Mouse (Mus musculus): ENCODE measurements around the gene Kctd11. TPM values are rescaled to one million over a fixed set of nuclear protein-coding genes. Genes with fewer than 3 reads are reported as not detected.

Gene Kctd11
- polyA plus RNA-seq, 1 experiment from 2014 or later, result 3.7 TPM

GRCm38 (mm10) chr11:69894671-69895070, 13.5 kb upstream of the Kctd11 start:
- ATAC-seq (ENCODE audit: insufficient number of reproducible peaks, insufficient read depth, low FRiP score, low TSS enrichment, low read depth), result no peak
- no peaks in the 10 kb centered on the region for H3K27me3 ChIP-seq
- 72% methylated on average over 5 of the region's 5 CpGs for WGBS

DNA sequence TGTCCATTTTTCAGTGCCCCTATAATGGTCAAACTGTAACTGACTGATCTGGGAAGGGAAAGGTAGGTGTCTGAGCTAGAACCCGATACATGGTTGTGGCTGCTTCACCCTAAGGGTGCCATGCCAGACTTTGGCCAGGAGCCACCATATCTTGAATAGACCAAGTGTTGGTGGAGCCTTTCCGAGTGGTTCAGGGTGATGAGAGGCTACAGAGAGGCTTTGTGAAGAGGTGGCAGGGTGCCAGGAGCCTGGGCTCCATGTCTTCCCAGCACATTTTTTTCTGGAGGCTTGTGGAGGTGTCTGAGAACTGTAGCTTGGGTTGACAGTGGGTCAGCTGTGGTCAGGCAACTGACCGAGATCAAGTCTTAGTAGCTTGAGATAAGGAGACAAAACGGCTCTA, 10.3 kb upstream of the Kctd11 start:
- no peaks in the 10 kb centered on the region for H3K4me1 ChIP-seq (replicated peaks)
- H3K27me3 ChIP-seq, result no peaks in the 10 kb centered on the region
- WGBS, result 82% methylated on average over 4 of the region's 4 CpGs
- no peaks in the 10 kb centered on the region for H3K9me3 ChIP-seq
- no peak overlapping the region for H3K9ac ChIP-seq (replicated peaks)
- H3K4me2 ChIP-seq, result no peak overlapping the region
- no peaks in the 10 kb centered on the region for H3K36me3 ChIP-seq
- no peak overlapping the region for H3K27ac ChIP-seq
- no peak overlapping the region for H3K4me3 ChIP-seq (replicated peaks)
- ATAC-seq (ENCODE audit: insufficient number of reproducible peaks, insufficient read depth, low FRiP score, low TSS enrichment, low read depth), result no peak

More at GRCm38 (mm10) chr11:69894671-69895070, 13.5 kb upstream of the Kctd11 start:
- Histone ChIP-seq H3K9ac (replicated peaks) (no peak overlapping the region), H3K9me3 (no peaks in the 10 kb centered on the region), H3K4me1 (replicated peaks) (peaks cover 16% of the 10 kb centered on the region), H3K4me3 (replicated peaks) (no peak overlapping the region), H3K36me3 (peaks cover 5% of the 10 kb centered on the region; the same call in 1 of the 2 replicates), H3K4me2 (no peak overlapping the region), H3K27ac (no peak overlapping the region)

DNA sequence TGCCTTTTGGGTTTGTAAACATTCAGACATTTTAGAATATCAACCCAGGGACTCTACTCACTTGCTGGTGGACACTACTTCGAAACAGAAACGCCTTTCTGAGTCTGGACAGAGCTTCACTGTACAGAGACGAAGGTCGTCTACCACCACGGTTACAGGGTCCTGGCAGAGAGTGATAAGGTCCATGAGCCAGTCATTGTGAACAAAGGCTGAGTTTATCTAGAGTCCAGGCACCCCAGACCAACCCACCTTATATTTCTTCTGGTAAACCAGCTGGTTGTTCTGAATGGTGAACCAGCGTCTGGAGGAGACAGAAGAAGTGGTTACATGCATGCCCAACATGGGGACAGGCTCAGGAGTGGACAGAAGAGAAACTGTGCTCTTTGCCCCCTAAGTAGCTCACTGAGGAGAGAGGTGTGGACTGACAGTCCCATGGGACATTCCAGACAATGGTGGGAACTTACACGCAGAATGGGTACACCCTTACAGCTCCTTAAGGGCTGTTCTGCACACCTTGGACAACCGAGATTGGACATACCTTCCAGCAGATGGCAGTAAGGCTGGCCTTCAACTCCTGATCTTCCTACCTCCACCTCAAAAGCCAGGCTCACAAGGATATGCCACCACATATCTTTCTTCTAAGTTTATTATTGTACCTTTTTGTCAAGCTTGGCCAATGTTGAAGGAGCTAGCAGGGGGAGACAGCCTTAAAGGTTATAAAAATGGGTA, 5.9 kb upstream of the Kctd11 start:
- Histone ChIP-seq H3K4me1 (replicated peaks) (no peaks in the 10 kb centered on the region), H3K9me3 (no peaks in the 10 kb centered on the region), H3K27ac (no peak overlapping the region), H3K4me3 (replicated peaks) (no peak overlapping the region), H3K9ac (replicated peaks) (no peak overlapping the region), H3K36me3 (no peaks in the 10 kb centered on the region), H3K4me2 (no peak overlapping the region), H3K27me3 (no peaks in the 10 kb centered on the region)
- ATAC-seq (ENCODE audit: insufficient number of reproducible peaks, insufficient read depth, low FRiP score, low TSS enrichment, low read depth), result no peak
- 72% methylated on average over 8 of the region's 8 CpGs for WGBS

- no peak overlapping the region for H3K27ac ChIP-seq
- 80% methylated on average over 8 of the region's 8 CpGs for WGBS
- no peak for ATAC-seq (ENCODE audit: insufficient number of reproducible peaks, insufficient read depth, low FRiP score, low TSS enrichment, low read depth)
Measured at GRCm38 (mm10) chr11:69884663-69885062, 3.5 kb upstream of the Kctd11 start.

DNA sequence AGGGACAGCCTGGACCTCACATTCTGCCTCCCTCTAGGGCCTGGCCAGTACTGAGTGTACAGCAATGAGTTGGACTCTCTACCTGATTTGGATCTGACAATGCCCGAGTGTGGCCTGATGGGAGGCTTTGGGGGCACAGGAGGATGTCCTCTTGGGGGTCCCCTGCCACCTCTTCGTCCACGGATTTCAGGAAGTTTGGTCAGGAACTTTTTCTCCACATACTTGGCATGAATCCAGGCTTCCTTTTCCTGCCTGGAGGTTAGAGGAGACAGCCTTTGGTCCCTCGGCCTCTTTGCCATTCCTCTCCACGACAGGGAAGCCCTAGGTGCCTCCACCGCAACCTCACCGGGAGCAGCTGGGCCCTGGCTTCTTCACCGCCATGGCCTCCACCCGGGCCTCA, 3.0 kb upstream of the Kctd11 start:
- peaks cover 23% of the 10 kb centered on the region for H3K4me1 ChIP-seq (replicated peaks)
- H3K4me3 ChIP-seq (replicated peaks), result no peak overlapping the region
- WGBS, result 79% methylated on average over 9 of the region's 9 CpGs
- H3K4me2 ChIP-seq, result no peak overlapping the region
- H3K36me3 ChIP-seq, result no peaks in the 10 kb centered on the region
- H3K9ac ChIP-seq (replicated peaks), result no peak overlapping the region
- no peaks in the 10 kb centered on the region for H3K9me3 ChIP-seq
- H3K27ac ChIP-seq, result no peak overlapping the region
- no peak for ATAC-seq (ENCODE audit: insufficient number of reproducible peaks, insufficient read depth, low FRiP score, low TSS enrichment, low read depth)
- H3K27me3 ChIP-seq, result no peaks in the 10 kb centered on the region

More at GRCm38 (mm10) chr11:69884663-69885062, 3.5 kb upstream of the Kctd11 start:
- Histone ChIP-seq H3K27me3 (no peaks in the 10 kb centered on the region), H3K9me3 (no peaks in the 10 kb centered on the region), H3K36me3 (no peaks in the 10 kb centered on the region), H3K4me3 (replicated peaks) (no peak overlapping the region), H3K4me2 (no peak overlapping the region), H3K4me1 (replicated peaks) (peaks cover 20% of the 10 kb centered on the region), H3K9ac (replicated peaks) (no peak overlapping the region)

- H3K27ac ChIP-seq, result no peak overlapping the region
- ATAC-seq (ENCODE audit: insufficient number of reproducible peaks, insufficient read depth, low FRiP score, low TSS enrichment, low read depth), result no peak
- H3K27me3 ChIP-seq, result no peaks in the 10 kb centered on the region
- no peaks in the 10 kb centered on the region for H3K36me3 ChIP-seq
- no peak overlapping the region for H3K4me2 ChIP-seq
- H3K4me1 ChIP-seq (replicated peaks), result peaks cover 29% of the 10 kb centered on the region
- H3K9me3 ChIP-seq, result no peaks in the 10 kb centered on the region
- WGBS, result 89% methylated on average over 8 of the region's 8 CpGs
- no peak overlapping the region for H3K4me3 ChIP-seq (replicated peaks)
- no peak overlapping the region for H3K9ac ChIP-seq (replicated peaks)
Measured at GRCm38 (mm10) chr11:69883527-69884151, 2.4 kb upstream of the Kctd11 start.

- H3K4me1 ChIP-seq (replicated peaks), result peaks cover 31% of the 10 kb centered on the region
- ATAC-seq (ENCODE audit: insufficient number of reproducible peaks, insufficient read depth, low FRiP score, low TSS enrichment, low read depth), result no peak
Measured at GRCm38 (mm10) chr11:69883066-69883465, 1.9 kb upstream of the Kctd11 start.

DNA sequence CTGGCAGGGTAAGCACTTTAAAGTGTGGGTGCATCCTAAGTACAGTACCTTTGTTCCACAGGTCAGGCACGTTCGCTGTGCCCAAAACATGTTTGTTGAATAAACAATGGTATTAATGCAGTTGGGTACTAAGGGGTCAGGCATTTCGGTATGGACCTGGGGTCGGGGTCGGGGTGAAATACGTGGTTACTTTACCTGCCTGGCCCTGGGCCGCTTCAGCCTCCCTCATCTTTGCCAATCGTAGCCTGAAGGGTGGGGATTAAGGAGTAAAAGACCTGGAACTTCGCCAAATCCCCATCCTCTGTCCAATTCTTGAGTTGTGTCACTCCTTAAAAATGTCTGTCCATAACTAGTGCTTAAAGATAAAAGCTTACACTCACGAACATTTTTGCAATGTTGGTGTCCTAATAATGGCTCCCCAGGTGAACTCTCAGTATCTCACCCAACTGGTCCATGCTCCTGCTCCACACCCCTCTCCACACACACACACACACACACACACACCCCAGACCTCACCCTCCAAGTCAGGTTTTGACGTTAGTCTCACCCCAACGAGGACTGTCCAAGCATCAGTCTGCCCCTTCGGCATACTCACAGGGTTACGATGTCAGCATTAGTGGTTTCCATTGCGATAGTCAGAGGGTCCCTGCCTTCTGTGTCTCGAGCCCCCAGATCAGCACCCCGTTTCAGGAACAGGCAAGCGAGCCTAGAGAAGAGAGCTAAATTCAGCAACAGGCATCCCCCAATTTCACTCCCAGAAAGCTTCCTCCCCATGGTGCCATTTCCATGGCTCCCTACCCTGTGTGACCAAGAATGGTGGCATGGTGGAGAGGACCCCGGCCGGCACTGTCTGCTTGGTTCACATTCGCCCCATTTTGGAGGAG, 823 bp upstream of the Kctd11 start:
- H3K36me3 ChIP-seq, result no peaks in the 10 kb centered on the region
- no peaks in the 10 kb centered on the region for H3K27me3 ChIP-seq
- peak overlapping the region; percentile 82 for H3K4me2 ChIP-seq
- 64% methylated on average over 21 of the region's 21 CpGs for WGBS
- peak overlapping the region; percentile 55 for H3K4me3 ChIP-seq (replicated peaks)
- H3K9ac ChIP-seq (replicated peaks), result peak overlapping the region; percentile 67
- peak overlapping the region; percentile 90 for H3K27ac ChIP-seq
- no peaks in the 10 kb centered on the region for H3K9me3 ChIP-seq
- ATAC-seq (ENCODE audit: insufficient number of reproducible peaks, insufficient read depth, low FRiP score, low TSS enrichment, low read depth), result no peak
- H3K4me1 ChIP-seq (replicated peaks), result peaks cover 34% of the 10 kb centered on the region

More at GRCm38 (mm10) chr11:69883066-69883465, 1.9 kb upstream of the Kctd11 start:
- no peaks in the 10 kb centered on the region for H3K27me3 ChIP-seq
- H3K27ac ChIP-seq, result no peak overlapping the region
- no peak overlapping the region for H3K4me2 ChIP-seq
- H3K9me3 ChIP-seq, result no peaks in the 10 kb centered on the region
- no peak overlapping the region for H3K4me3 ChIP-seq (replicated peaks)
- no peak overlapping the region for H3K9ac ChIP-seq (replicated peaks)
- H3K36me3 ChIP-seq, result no peaks in the 10 kb centered on the region
- WGBS, result 64% methylated on average over 4 of the region's 4 CpGs

DNA sequence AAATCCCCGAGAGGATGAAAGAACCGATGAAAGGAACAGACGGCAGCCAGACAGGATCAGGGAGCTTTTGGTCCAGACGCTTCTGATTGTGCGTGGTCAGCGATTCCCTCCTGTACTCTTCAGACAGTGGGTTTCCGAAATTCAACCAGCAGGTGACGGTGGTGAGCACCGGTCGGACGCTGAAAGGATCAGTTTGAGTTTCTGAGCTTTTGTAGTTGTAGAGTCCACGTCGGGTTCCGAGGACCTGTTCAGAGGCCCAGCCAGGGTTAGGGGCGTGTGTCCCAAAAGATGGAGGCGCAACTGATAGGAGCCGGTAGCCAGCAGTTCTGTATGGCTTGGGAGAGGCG, 727 bp downstream of the Kctd11 start:
- Histone ChIP-seq H3K36me3 (no peaks in the 10 kb centered on the region), H3K4me3 (replicated peaks) (peak overlapping the region; percentile 55), H3K9ac (replicated peaks) (peak overlapping the region; percentile 67), H3K27me3 (no peaks in the 10 kb centered on the region), H3K27ac (peak overlapping the region; percentile 90), H3K4me1 (replicated peaks) (peaks cover 43% of the 10 kb centered on the region), H3K9me3 (no peaks in the 10 kb centered on the region), H3K4me2 (peak overlapping the region; percentile 82)
- under 1% methylated on average over 18 of the region's 18 CpGs for whole genome bisulfite sequencing
- ATAC-seq (ENCODE audit: insufficient number of reproducible peaks, insufficient read depth, low FRiP score, low TSS enrichment, low read depth), result peak; percentile 40

GRCm38 (mm10) chr11:69879711-69880110, 1.5 kb downstream of the Kctd11 start:
- Histone ChIP-seq H3K4me3 (replicated peaks) (peak overlapping the region; percentile 55), H3K9me3 (no peaks in the 10 kb centered on the region), H3K27ac (no peak overlapping the region; the same call in 1 of the 2 replicates), H3K4me2 (peak overlapping the region; percentile 82), H3K27me3 (no peaks in the 10 kb centered on the region), H3K4me1 (replicated peaks) (peaks cover 43% of the 10 kb centered on the region), H3K36me3 (no peaks in the 10 kb centered on the region), H3K9ac (replicated peaks) (peak overlapping the region; percentile 67)
- ATAC-seq (ENCODE audit: insufficient number of reproducible peaks, insufficient read depth, low FRiP score, low TSS enrichment, low read depth), result no peak
- WGBS, result 53% methylated on average over 15 of the region's 15 CpGs

GRCm38 (mm10) chr11:69878952-69879351, 2.3 kb downstream of the Kctd11 start:
- Histone ChIP-seq H3K9me3 (no peaks in the 10 kb centered on the region), H3K9ac (replicated peaks) (0 out of 2 replicates have a peak overlapping the region, but pooled peaks have one; percentile 18), H3K4me1 (replicated peaks) (peaks cover 43% of the 10 kb centered on the region), H3K27ac (no peak overlapping the region), H3K4me3 (replicated peaks) (no peak overlapping the region), H3K4me2 (peak overlapping the region; percentile 82), H3K27me3 (no peaks in the 10 kb centered on the region), H3K36me3 (no peaks in the 10 kb centered on the region)
- ATAC-seq (ENCODE audit: insufficient number of reproducible peaks, insufficient read depth, low FRiP score, low TSS enrichment, low read depth), result no peak
- WGBS, result 92% methylated on average over 6 of the region's 6 CpGs

Measured in limb, embryonic 12.5 days (tissue).